Mouse (Mus musculus) heart, embryonic 11.5 days (tissue): ENCODE data around the gene Atpaf2. TPM values are rescaled to one million over a fixed set of nuclear protein-coding genes. Genes with fewer than 3 reads are reported as not detected.

Experiments
- ATAC-seq: fragments of 200-750 bp; cut with Nextera tagmentation; replicated peaks from 2 replicates; pipeline ENCODE4 v1.8.0; 2017; ENCODE audit warnings: moderate library complexity; ENCODE audit not compliant: insufficient number of reproducible peaks, low FRiP score, low TSS enrichment
- H3K27ac ChIP-seq: fragments of 300-500 bp; sonication (generic); 2 replicates; pipeline ENCODE4 v1.5.1; 2014; ENCODE audit warnings: mild to moderate bottlenecking, low read depth, low read length
- H3K27me3 ChIP-seq: fragments of 300-500 bp; sonication (generic); 2 replicates; pipeline ENCODE4 v1.6.1; 2014; ENCODE audit warnings: mild to moderate bottlenecking, low read length, mixed read lengths; ENCODE audit not compliant: control insufficient read depth, insufficient read depth
- H3K36me3 ChIP-seq: fragments of 300-500 bp; sonication (generic); 2 replicates; pipeline ENCODE4 v1.6.1; 2014; ENCODE audit warnings: mild to moderate bottlenecking, low read length, moderate library complexity, mixed read lengths; ENCODE audit not compliant: control insufficient read depth, insufficient read depth
- H3K4me1 ChIP-seq: fragments of 300-500 bp; sonication (generic); 2 replicates; pipeline ENCODE4 v1.6.1; 2014; ENCODE audit warnings: low read length; ENCODE audit not compliant: control insufficient read depth, insufficient read depth
- H3K4me2 ChIP-seq: fragments of 300-500 bp; sonication (generic); 2 replicates; pipeline ENCODE4 v1.6.1; 2014; ENCODE audit warnings: mild to moderate bottlenecking, moderate library complexity
- H3K4me3 ChIP-seq: fragments of 300-500 bp; sonication (generic); 2 replicates; pipeline ENCODE4 v1.5.1; 2014; ENCODE audit warnings: low read depth, low read length
- H3K9ac ChIP-seq: fragments of 300-500 bp; sonication (generic); 2 replicates; pipeline ENCODE4 v1.6.1; 2014; ENCODE audit warnings: mild to moderate bottlenecking, low read depth, low read length, moderate library complexity
- H3K9me3 ChIP-seq: fragments of 300-500 bp; sonication (generic); replicated peaks from 2 replicates; pipeline ENCODE4 v1.6.1; 2016; ENCODE audit warnings: low read length; ENCODE audit not compliant: control insufficient read depth
- WGBS: fragments of 180-500 bp; shearing (Covaris S2); extraction: QIAGEN DNeasy Blood & Tissue Kit; methylation state at CpG from one replicate; pipeline ENCODE4 v1.1.7; 2014; ENCODE audit not compliant: insufficient replicate concordance; 5-methylcytosine and 5-hydroxymethylcytosine counted together
- polyA plus RNA-seq: library from polyadenylated mRNA; unstranded; fragments of >200 nt; fragmentation: Nextera tagmentation; extraction: Ambion mirVana; gene quantifications from 2 replicates; pipeline ENCODE4 v1.2.1, GENCODE M21; 2014

Atpaf2 gene
- polyA plus RNA-seq, 1 experiment from 2014 or later: 52.2 TPM

DNA sequence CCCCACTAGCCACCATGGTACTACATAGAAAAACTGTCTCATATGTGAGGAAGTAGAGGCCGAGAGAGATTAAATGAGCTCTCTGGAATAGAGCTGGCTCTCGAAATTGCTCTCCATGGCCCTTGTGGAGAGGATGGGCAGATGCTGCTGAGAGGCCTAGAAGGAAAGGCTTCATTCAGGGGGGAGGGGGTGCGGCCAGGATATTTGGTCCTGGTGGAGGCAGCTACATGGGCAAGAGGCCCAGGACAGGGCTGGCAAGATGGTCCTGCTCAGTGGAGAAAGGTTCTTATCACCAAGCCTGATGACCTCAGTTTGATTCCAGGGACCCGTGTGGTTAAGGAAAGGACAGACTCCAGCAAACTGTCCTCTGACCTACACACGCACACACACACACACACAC, 32.3 kb downstream of the Atpaf2 start:
- H3K4me3 ChIP-seq: no peak overlapping the region
- ATAC-seq: no peak
- peaks cover 12% of the 10 kb centered on the region for H3K4me1 ChIP-seq
- no peak overlapping the region for H3K9ac ChIP-seq
- H3K27me3 ChIP-seq: peaks cover 6% of the 10 kb centered on the region; the same call in 1 of the 2 replicates
- no peak overlapping the region for H3K4me2 ChIP-seq
- no peaks in the 10 kb centered on the region for H3K36me3 ChIP-seq
- WGBS: 76% methylated on average over 5 of the region's 5 CpGs
- no peaks in the 10 kb centered on the region for H3K9me3 ChIP-seq
- no peak overlapping the region for H3K27ac ChIP-seq

DNA sequence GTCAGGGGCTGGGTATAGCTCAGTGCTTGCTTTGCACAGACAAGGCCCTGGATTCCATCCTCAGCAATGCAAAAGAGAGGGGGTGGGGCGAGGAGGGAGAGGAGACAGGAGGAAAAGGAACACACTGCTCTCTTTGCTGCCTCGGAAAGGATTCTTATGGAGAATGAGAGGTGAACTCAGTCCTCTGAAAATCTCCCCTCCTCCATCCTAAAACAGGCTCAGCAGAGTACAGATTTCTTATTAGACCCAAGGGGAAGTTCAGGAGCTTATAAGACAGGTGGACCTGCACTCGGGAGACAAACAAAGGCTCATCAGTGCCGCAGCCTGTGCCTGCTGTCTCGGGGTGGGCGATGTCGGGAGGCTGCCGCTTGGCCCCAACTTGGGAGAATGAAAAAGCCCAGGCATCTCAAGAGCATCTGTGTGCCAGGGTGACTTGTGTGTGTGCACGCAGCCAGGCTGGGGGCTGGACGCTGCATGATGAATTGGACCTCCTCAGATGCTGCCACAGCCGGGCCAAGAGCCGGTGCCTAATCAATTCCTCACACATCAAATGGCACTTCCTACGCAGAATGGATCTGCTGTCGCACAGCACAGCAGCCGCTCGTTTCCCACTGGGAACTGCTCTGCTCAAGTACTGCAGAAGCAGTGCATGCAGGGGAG, 33.4 kb downstream of the Atpaf2 start:
- WGBS: 7% methylated on average over 16 of the region's 16 CpGs
- H3K27ac ChIP-seq: no peak overlapping the region

DNA sequence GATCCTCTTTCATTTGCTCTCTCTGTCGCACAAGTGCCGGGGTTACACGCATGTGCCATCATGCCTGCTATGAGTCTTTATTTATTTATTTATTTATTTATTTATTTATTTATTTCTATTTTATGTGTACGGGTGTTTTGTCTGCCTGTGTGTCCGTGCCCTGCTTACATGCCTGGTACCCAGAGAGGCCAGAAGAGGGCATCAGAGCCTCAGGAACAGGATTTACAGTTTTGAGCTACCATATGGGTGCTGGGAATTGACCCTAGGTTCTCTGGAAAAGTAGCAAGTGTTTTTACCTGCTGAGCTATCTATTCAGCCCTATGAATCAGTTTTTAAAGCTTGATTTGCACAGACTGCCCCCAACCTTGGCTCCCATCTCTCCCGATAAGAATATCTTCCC, 34.7 kb downstream of the Atpaf2 start:
- WGBS: 89% methylated on average over 6 of the region's 6 CpGs
- H3K9me3 ChIP-seq: no peaks in the 10 kb centered on the region
- no peak overlapping the region for H3K4me2 ChIP-seq
- peaks cover 6% of the 10 kb centered on the region; the same call in 1 of the 2 replicates for H3K27me3 ChIP-seq
- no peak overlapping the region for H3K9ac ChIP-seq
- no peak overlapping the region for H3K4me3 ChIP-seq
- peaks cover 12% of the 10 kb centered on the region for H3K4me1 ChIP-seq
- ATAC-seq: no peak
- no peak overlapping the region for H3K27ac ChIP-seq
- H3K36me3 ChIP-seq: no peaks in the 10 kb centered on the region

More for the DNA sequence above, 33.4 kb downstream of the Atpaf2 start:
- Histone ChIP-seq H3K4me1 (peaks cover 12% of the 10 kb centered on the region), H3K36me3 (no peaks in the 10 kb centered on the region), H3K9ac (peak overlapping the region; percentile 3; the same call in 1 of the 2 replicates), H3K4me2 (peak overlapping the region; percentile 51), H3K9me3 (no peaks in the 10 kb centered on the region), H3K4me3 (peak overlapping the region; percentile 10; the same call in 1 of the 2 replicates), H3K27me3 (peaks cover 6% of the 10 kb centered on the region; the same call in 1 of the 2 replicates)
- no peak for ATAC-seq

DNA sequence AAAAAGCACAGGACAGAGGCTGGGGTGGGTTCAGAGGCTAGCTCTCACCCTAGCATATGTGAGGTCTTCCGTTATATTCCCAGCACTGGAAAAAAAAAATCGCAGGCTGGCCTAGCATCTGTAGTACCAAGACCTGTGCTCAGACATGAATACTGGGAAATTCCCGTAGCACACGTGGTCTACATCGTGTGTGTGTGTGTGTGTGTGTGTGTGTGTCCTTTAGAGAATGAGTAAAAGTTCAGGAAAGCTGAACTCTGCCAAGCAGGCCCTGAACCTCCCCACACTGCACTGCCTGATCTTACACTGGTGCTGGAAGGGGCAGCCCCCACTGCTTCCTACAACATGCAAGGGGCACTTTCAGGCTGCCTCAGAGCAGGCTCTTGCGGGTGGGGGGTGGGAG, 43.8 kb downstream of the Atpaf2 start:
- Histone ChIP-seq H3K27me3 (no peaks in the 10 kb centered on the region), H3K9ac (no peak overlapping the region), H3K9me3 (no peaks in the 10 kb centered on the region), H3K4me3 (no peak overlapping the region), H3K27ac (no peak overlapping the region), H3K36me3 (no peaks in the 10 kb centered on the region), H3K4me1 (no peaks in the 10 kb centered on the region), H3K4me2 (no peak overlapping the region)
- no peak for ATAC-seq
- 81% methylated on average over 6 of the region's 6 CpGs for WGBS

DNA sequence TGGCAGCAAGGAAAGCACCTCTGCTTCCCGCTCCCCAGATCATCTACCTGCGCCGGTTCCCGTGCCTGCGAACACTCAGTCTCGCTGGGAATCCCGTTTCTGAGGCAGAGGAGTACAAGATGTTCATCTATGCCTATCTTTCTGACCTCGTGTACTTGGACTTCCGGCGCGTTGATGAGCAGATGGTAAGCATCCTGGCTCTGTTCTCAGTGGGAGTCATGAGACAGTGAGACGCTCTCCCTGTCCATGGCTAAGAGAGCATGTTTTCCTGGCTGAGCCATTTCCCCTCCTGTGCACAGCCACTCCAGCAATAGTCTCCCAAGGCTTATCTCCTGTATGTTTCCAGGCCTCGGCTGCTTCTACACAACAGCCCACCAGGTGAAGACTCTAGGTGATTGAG, 47.8 kb downstream of the Atpaf2 start:
- H3K4me1 ChIP-seq: peaks cover 12% of the 10 kb centered on the region
- H3K4me2 ChIP-seq: no peak overlapping the region
- no peak overlapping the region for H3K4me3 ChIP-seq
- no peak overlapping the region for H3K27ac ChIP-seq
- no peaks in the 10 kb centered on the region for H3K27me3 ChIP-seq
- H3K9me3 ChIP-seq: no peaks in the 10 kb centered on the region
- no peaks in the 10 kb centered on the region for H3K36me3 ChIP-seq
- ATAC-seq: no peak
- 80% methylated on average over 13 of the region's 13 CpGs for WGBS
- H3K9ac ChIP-seq: no peak overlapping the region

DNA sequence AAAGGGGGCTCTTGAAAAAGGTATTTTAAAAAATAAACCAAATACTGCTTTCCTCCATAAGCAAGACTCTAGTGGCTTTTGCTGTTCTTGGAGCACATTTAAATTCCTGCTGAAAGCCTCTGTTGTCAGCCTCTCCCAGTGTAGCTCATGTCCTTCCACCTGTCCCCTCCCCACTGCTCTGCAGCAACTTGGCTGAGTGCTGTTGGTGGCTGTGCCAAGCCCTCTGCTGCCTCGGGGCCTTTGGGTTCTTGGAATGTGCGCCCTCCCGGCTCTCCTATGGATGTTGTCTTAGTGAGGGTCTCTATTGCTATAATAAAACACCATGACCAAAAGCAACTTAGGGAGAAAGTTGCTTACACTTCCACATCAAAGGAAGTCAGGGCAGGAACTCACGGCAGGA, 48.8 kb downstream of the Atpaf2 start:
- ATAC-seq: no peak
- no peaks in the 10 kb centered on the region for H3K27me3 ChIP-seq
- no peak overlapping the region for H3K4me2 ChIP-seq
- WGBS: 77% methylated on average over 4 of the region's 4 CpGs
- no peak overlapping the region for H3K9ac ChIP-seq
- no peaks in the 10 kb centered on the region for H3K9me3 ChIP-seq
- no peak overlapping the region for H3K27ac ChIP-seq
- H3K4me1 ChIP-seq: peaks cover 12% of the 10 kb centered on the region
- H3K4me3 ChIP-seq: no peak overlapping the region
- no peaks in the 10 kb centered on the region for H3K36me3 ChIP-seq

DNA sequence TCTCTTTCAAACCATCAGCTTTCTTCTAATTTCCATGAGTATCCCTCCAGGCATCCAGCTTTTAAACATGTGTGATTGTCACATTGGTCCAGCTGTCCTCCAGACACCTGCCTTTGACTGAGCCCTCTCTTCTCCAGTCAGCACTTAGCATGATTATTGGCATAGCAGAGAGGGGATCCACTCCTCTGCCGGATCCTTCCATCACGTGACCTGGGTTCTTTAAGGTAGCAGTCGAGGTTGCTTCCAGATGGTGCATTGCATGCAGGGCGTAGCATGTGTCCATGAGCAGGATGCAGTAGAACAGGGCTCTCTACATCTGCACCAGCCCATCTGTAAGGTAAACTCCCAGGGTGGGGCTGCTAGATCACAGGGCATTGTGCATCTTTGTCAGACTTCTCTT, 49.3 kb downstream of the Atpaf2 start:
- H3K27me3 ChIP-seq: no peaks in the 10 kb centered on the region
- no peak overlapping the region for H3K27ac ChIP-seq
- H3K4me3 ChIP-seq: no peak overlapping the region
- H3K36me3 ChIP-seq: no peaks in the 10 kb centered on the region
- H3K9me3 ChIP-seq: no peaks in the 10 kb centered on the region
- no peak overlapping the region for H3K4me2 ChIP-seq
- 0 out of 2 replicates have a peak overlapping the region, but pooled peaks have one; percentile 22 for H3K9ac ChIP-seq
- 63% methylated on average over 4 of the region's 4 CpGs for WGBS
- peaks cover 12% of the 10 kb centered on the region for H3K4me1 ChIP-seq
- no peak for ATAC-seq

DNA sequence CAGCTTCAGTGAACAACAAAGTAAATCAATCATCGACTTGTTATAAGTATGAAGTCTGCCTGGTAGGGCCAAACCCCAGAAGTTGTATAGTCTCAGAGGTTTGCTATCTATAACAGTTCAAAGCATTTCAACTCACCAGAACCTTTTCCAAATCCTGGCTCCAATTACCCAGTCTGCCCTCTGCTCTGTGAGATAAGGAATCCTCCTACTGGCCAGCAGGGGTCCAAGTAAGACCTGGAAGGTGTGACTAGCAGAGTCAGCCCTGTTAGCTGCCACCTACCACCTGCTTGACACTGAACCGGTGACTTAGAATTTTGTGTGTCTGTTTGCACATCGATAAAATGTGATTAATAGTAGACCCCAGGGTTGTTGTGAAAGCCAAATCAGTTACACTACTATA, 51.0 kb downstream of the Atpaf2 start:
- Histone ChIP-seq H3K27me3 (no peaks in the 10 kb centered on the region), H3K9me3 (no peaks in the 10 kb centered on the region), H3K36me3 (no peaks in the 10 kb centered on the region), H3K9ac (no peak overlapping the region), H3K4me2 (no peak overlapping the region), H3K4me3 (no peak overlapping the region), H3K4me1 (peaks cover 12% of the 10 kb centered on the region), H3K27ac (no peak overlapping the region)
- no peak for ATAC-seq
- 54% methylated on average over 3 of the region's 3 CpGs for WGBS
